Comparison of ENCODE assay signal across 8 mouse cellular contexts in genomic region chr3:55111935-55112709, GRCm38 (mm10). TPM values are rescaled to one million over a fixed set of nuclear protein-coding genes. Genes with fewer than 3 reads are reported as not detected.
DNase-seq lines count a peak whose midpoint lies in the region; ATAC-seq and TF ChIP-seq lines count a peak whose summit lies in the region.

Spg20 (plus strand) TSS chr3:55112108.

- no peaks in the 10 kb centered on the region for H3K27me3 ChIP-seq in embryonic facial prominence, embryonic 15.5 days
- H3K27me3 ChIP-seq in kidney, embryonic 14.5 days (ENCODE audit: control insufficient read depth, insufficient read depth, low read length) = no peaks in the 10 kb centered on the region
- H3K27me3 ChIP-seq in limb, embryonic 15.5 days = no peaks in the 10 kb centered on the region

- WGBS in bone marrow, adult 2 months = under 1% methylated on average over 58 of the region's 58 CpGs
- under 1% methylated on average over 58 of the region's 58 CpGs for WGBS in embryonic facial prominence, embryonic 15.5 days
- WGBS in kidney, embryonic 14.5 days = under 1% methylated on average over 52 of the region's 58 CpGs
- WGBS in limb, embryonic 15.5 days = under 1% methylated on average over 55 of the region's 58 CpGs

- TF ChIP-seq POLR2A in bone marrow, adult 2 months (IDR thresholded peaks at IDR 0.05; ENCODE audit: borderline replicate concordance, control insufficient read depth, low read depth, low read length) = peak; percentile 73; the same call in 1 of the 2 replicates

- no peaks in the 10 kb centered on the region for H3K9me3 ChIP-seq in embryonic facial prominence, embryonic 15.5 days (replicated peaks)
- H3K9me3 ChIP-seq in kidney, embryonic 14.5 days (ENCODE audit: control insufficient read depth, low read length) = no peaks in the 10 kb centered on the region
- no peaks in the 10 kb centered on the region for H3K9me3 ChIP-seq in limb, embryonic 15.5 days

- ATAC-seq in embryonic facial prominence, embryonic 15.5 days (ENCODE audit: insufficient number of reproducible peaks, low FRiP score, low TSS enrichment, low read depth) = peak; percentile 93
- peak; percentile 97 for ATAC-seq in kidney, embryonic 14.5 days (ENCODE audit: low FRiP score, low TSS enrichment)
- peak; percentile 90 for ATAC-seq in limb, embryonic 15.5 days (ENCODE audit: insufficient number of reproducible peaks, low FRiP score, low TSS enrichment, low read depth)

- DNase-seq in 416B (ENCODE audit: low read depth) = peak; percentile 85
- DNase-seq in heart, adult 9 months (ENCODE audit: low spot score in 2 of 2) = peak; percentile 96
- DNase-seq in monocyte, adult 2 months (ENCODE audit: low read depth in 1 of 2, low spot score in 2 of 2) = peak; percentile 87 to 91
- peak; percentile 87 for DNase-seq in spleen, postnatal 36 days (ENCODE audit: low spot score in 2 of 2)

- peak within 1 kb of the TSS; percentile 96 for H3K9ac ChIP-seq in embryonic facial prominence, embryonic 15.5 days
- peak within 1 kb of the TSS; percentile 93 for H3K9ac ChIP-seq in kidney, embryonic 14.5 days (ENCODE audit: low read depth, low read length)
- peak within 1 kb of the TSS; percentile 98 for H3K9ac ChIP-seq in limb, embryonic 15.5 days

- peaks cover 8% of the 10 kb centered on the region for H3K36me3 ChIP-seq in embryonic facial prominence, embryonic 15.5 days
- H3K36me3 ChIP-seq in kidney, embryonic 14.5 days (ENCODE audit: control insufficient read depth, insufficient read depth, low read length) = peaks cover 5% of the 10 kb centered on the region
- peaks cover 9% of the 10 kb centered on the region for H3K36me3 ChIP-seq in limb, embryonic 15.5 days

- H3K4me2 ChIP-seq in embryonic facial prominence, embryonic 15.5 days (replicated peaks) = peak within 1 kb of the TSS; percentile 54
- H3K4me2 ChIP-seq in kidney, embryonic 14.5 days (replicated peaks; ENCODE audit: low read depth, low read length) = peak within 1 kb of the TSS; percentile 64
- peak within 1 kb of the TSS; percentile 49 for H3K4me2 ChIP-seq in limb, embryonic 15.5 days

- H3K4me3 ChIP-seq in bone marrow, adult 2 months (replicated peaks; ENCODE audit: control insufficient read depth, low read depth, low read length) = peak within 1 kb of the TSS; percentile 78
- H3K4me3 ChIP-seq in embryonic facial prominence, embryonic 15.5 days (replicated peaks) = peak within 1 kb of the TSS; percentile 90
- peak within 1 kb of the TSS; percentile 80 for H3K4me3 ChIP-seq in kidney, embryonic 14.5 days (ENCODE audit: low read length)
- H3K4me3 ChIP-seq in limb, embryonic 15.5 days = peak within 1 kb of the TSS; percentile 85

- peak within 1 kb of the TSS; percentile 30; the same call in 1 of the 2 replicates for H3K27ac ChIP-seq in bone marrow, adult 2 months (ENCODE audit: control insufficient read depth, insufficient read depth, low read depth, low read length, poor library complexity)
- peak within 1 kb of the TSS; percentile 97 for H3K27ac ChIP-seq in embryonic facial prominence, embryonic 15.5 days (replicated peaks)
- peak within 1 kb of the TSS; percentile 91 for H3K27ac ChIP-seq in kidney, embryonic 14.5 days (ENCODE audit: low read depth, low read length)
- peak within 1 kb of the TSS; percentile 98 for H3K27ac ChIP-seq in limb, embryonic 15.5 days

- peaks cover 1% of the 10 kb centered on the region; the same call in 1 of the 2 replicates for H3K4me1 ChIP-seq in bone marrow, adult 2 months (ENCODE audit: control insufficient read depth, insufficient read depth, low read length)
- peaks cover 18% of the 10 kb centered on the region for H3K4me1 ChIP-seq in embryonic facial prominence, embryonic 15.5 days
- no peaks in the 10 kb centered on the region for H3K4me1 ChIP-seq in kidney, embryonic 14.5 days (ENCODE audit: control insufficient read depth, insufficient read depth, low read length)
- H3K4me1 ChIP-seq in limb, embryonic 15.5 days = peaks cover 13% of the 10 kb centered on the region

- peak; percentile 81 for TF ChIP-seq CTCF in bone marrow, adult 2 months (IDR thresholded peaks at IDR 0.05; ENCODE audit: control insufficient read depth, insufficient read depth, low read length)

RNA-seq across cellular contexts. Expression of gene Spg20, which starts in this region (rescaled TPM):
- polyA plus RNA-seq in bone marrow, adult 2 months (2011; ENCODE audit: insufficient read depth, insufficient read length, low replicate concordance, missing spikeins) = 6.3 and 6.6 TPM in 2 replicates
- 65.9 and 67.8 TPM in 2 replicates for polyA plus RNA-seq in embryonic facial prominence, embryonic 15.5 days (2015; fragmentation: Nextera tagmentation; extraction: Ambion mirVana)
- 33.4 and 49.6 TPM in 2 replicates for polyA plus RNA-seq in kidney, embryonic 14.5 days (2014; fragmentation: Nextera tagmentation; extraction: Ambion mirVana)
- 75.9 and 78.2 TPM in 2 replicates for polyA plus RNA-seq in limb, embryonic 15.5 days (2015; fragmentation: Nextera tagmentation; extraction: Ambion mirVana)

Comparison
In these comparisons a context has a peak if more than half of its experiments do, and no peak if none do; other contexts are left out.
1. Peak in every context shown above with its lines: DNase-seq, ATAC-seq, H3K4me3 ChIP-seq and H3K27ac ChIP-seq.
2. H3K27ac ChIP-seq: peak in every context shown above with its lines; median percentile 98 in limb, embryonic 15.5 days; 97 in embryonic facial prominence, embryonic 15.5 days; 91 in kidney, embryonic 14.5 days; 30 in bone marrow, adult 2 months.